Mouse (Mus musculus): ENCODE data around the gene Ptprt. TPM values are rescaled to one million over a fixed set of nuclear protein-coding genes. Genes with fewer than 3 reads are reported as not detected.

Gene Ptprt
- total and polyA plus RNA-seq, 3 experiments = not detected

- Histone ChIP-seq H3K9me3 (replicated peaks; ENCODE audit: insufficient read depth, low read length) (no peaks in the 10 kb centered on the region), H3K9ac (ENCODE audit: control insufficient read depth, low read depth, low read length, poor library complexity, severe bottlenecking) (no peak overlapping the region), H3K4me3 (ENCODE audit: control insufficient read depth in 1 of 2, insufficient read depth in 1 of 2, low read depth in 2 of 2, low read length in 2 of 2) (no peak overlapping the region), H3K79me2 (ENCODE audit: control insufficient read depth, insufficient read depth, low read length, poor library complexity) (no peaks in the 10 kb centered on the region), H3K4me1 (ENCODE audit: control insufficient read depth in 1 of 2, insufficient read depth in 2 of 2, low read length in 2 of 2) (no peaks in the 10 kb centered on the region), H3K27me3 (ENCODE audit: control insufficient read depth in 1 of 2, insufficient read depth in 2 of 2, low read length in 2 of 2) (no peaks in the 10 kb centered on the region), H3K27ac (ENCODE audit: control insufficient read depth, low read depth, low read length) (no peak overlapping the region), H3K36me3 (ENCODE audit: control insufficient read depth in 1 of 2, insufficient read depth in 2 of 2, low read length in 2 of 2) (no peaks in the 10 kb centered on the region)
- DNase-seq (ENCODE audit: low read depth, low spot score) = no peak
- no peak for TF ChIP-seq ZNF384 (IDR thresholded peaks at IDR 0.05; ENCODE audit: low read depth, low read length)
- no peak for TF ChIP-seq MYB (IDR thresholded peaks at IDR 0.05; ENCODE audit: low read depth, low read length)
- TF ChIP-seq GABPA (IDR thresholded peaks at IDR 0.05; ENCODE audit: low read depth, low read length) = no peak
- no peak for TF ChIP-seq RAD21 (IDR thresholded peaks at IDR 0.05; ENCODE audit: low read depth, low read length)
- no peak for TF ChIP-seq USF2 (IDR thresholded peaks at IDR 0.05; ENCODE audit: borderline replicate concordance in 1 of 2, insufficient read depth in 1 of 2, low read depth in 1 of 2, low read length in 2 of 2)
- TF ChIP-seq KAT2A (conservative IDR thresholded peaks at IDR 0.05; ENCODE audit: low read depth, low read length) = no peak
- no peak for TF ChIP-seq TBP (IDR thresholded peaks at IDR 0.05; ENCODE audit: low read depth, low read length)
- TF ChIP-seq NELFE (IDR thresholded peaks at IDR 0.05; ENCODE audit: low read depth, low read length) = no peak
- TF ChIP-seq TAL1 (IDR thresholded peaks at IDR 0.05; ENCODE audit: low read length) = no peak
- TF ChIP-seq UBTF (IDR thresholded peaks at IDR 0.05; ENCODE audit: borderline replicate concordance, insufficient read depth, low read depth, low read length) = no peak
- no peak for TF ChIP-seq CHD1 (IDR thresholded peaks at IDR 0.05; ENCODE audit: low read depth, low read length)
- no peak for TF ChIP-seq ZKSCAN1 (IDR thresholded peaks at IDR 0.05; ENCODE audit: low read depth, low read length)
- no peak for TF ChIP-seq MAZ (IDR thresholded peaks at IDR 0.05; ENCODE audit: low read depth, low read length)
- no peak for TF ChIP-seq BHLHE40 (IDR thresholded peaks at IDR 0.05; ENCODE audit: borderline replicate concordance, low read depth, low read length)
- TF ChIP-seq ZC3H11A (IDR thresholded peaks at IDR 0.05; ENCODE audit: low read depth, low read length) = no peak
- TF ChIP-seq MAFK (IDR thresholded peaks at IDR 0.05; ENCODE audit: borderline replicate concordance, low read depth, low read length) = no peak
- no peak for TF ChIP-seq MEF2A (IDR thresholded peaks at IDR 0.05; ENCODE audit: extremely low read depth, insufficient replicate concordance, low read depth, low read length, poor library complexity, severe bottlenecking)
- TF ChIP-seq POLR2AphosphoS5 (IDR thresholded peaks at IDR 0.05; ENCODE audit: borderline replicate concordance, low read depth, low read length) = no peak
Measured at GRCm38 (mm10) chr2:162418181-162418580, 242.8 kb downstream of the Ptprt start.

- no peak for DNase-seq (ENCODE audit: low read depth, low spot score)
- Histone ChIP-seq H3K4me3 (ENCODE audit: control insufficient read depth in 1 of 2, insufficient read depth in 1 of 2, low read depth in 2 of 2, low read length in 2 of 2) (no peak overlapping the region), H3K4me1 (ENCODE audit: control insufficient read depth in 1 of 2, insufficient read depth in 2 of 2, low read length in 2 of 2) (no peaks in the 10 kb centered on the region), H3K9me3 (replicated peaks; ENCODE audit: insufficient read depth, low read length) (no peaks in the 10 kb centered on the region), H3K27ac (ENCODE audit: control insufficient read depth, low read depth, low read length) (no peak overlapping the region), H3K79me2 (ENCODE audit: control insufficient read depth, insufficient read depth, low read length, poor library complexity) (no peaks in the 10 kb centered on the region), H3K36me3 (ENCODE audit: control insufficient read depth in 1 of 2, insufficient read depth in 2 of 2, low read length in 2 of 2) (no peaks in the 10 kb centered on the region), H3K27me3 (ENCODE audit: control insufficient read depth in 1 of 2, insufficient read depth in 2 of 2, low read length in 2 of 2) (no peaks in the 10 kb centered on the region), H3K9ac (ENCODE audit: control insufficient read depth, low read depth, low read length, poor library complexity, severe bottlenecking) (no peak overlapping the region)
- no peak for TF ChIP-seq NELFE (IDR thresholded peaks at IDR 0.05; ENCODE audit: low read depth, low read length)
- no peak for TF ChIP-seq ZC3H11A (IDR thresholded peaks at IDR 0.05; ENCODE audit: low read depth, low read length)
- TF ChIP-seq GABPA (IDR thresholded peaks at IDR 0.05; ENCODE audit: low read depth, low read length) = no peak
- TF ChIP-seq GATA1 (IDR thresholded peaks at IDR 0.05; ENCODE audit: low read depth, low read length) = no peak
- no peak for TF ChIP-seq EP300 (IDR thresholded peaks at IDR 0.05; ENCODE audit: low read depth in 1 of 2, low read length in 2 of 2)
- no peak for TF ChIP-seq USF1 (IDR thresholded peaks at IDR 0.05; ENCODE audit: low read depth, low read length)
- no peak for TF ChIP-seq POLR2AphosphoS5 (IDR thresholded peaks at IDR 0.05; ENCODE audit: borderline replicate concordance, low read depth, low read length)
- no peak for TF ChIP-seq MAZ (IDR thresholded peaks at IDR 0.05; ENCODE audit: low read depth, low read length)
- TF ChIP-seq TBP (IDR thresholded peaks at IDR 0.05; ENCODE audit: low read depth, low read length) = no peak
- no peak for TF ChIP-seq RAD21 (IDR thresholded peaks at IDR 0.05; ENCODE audit: low read depth, low read length)
- no peak for TF ChIP-seq HCFC1 (IDR thresholded peaks at IDR 0.05; ENCODE audit: low read depth, low read length)
- TF ChIP-seq POLR2AphosphoS2 (IDR thresholded peaks at IDR 0.05; ENCODE audit: low read length) = no peak
- TF ChIP-seq UBTF (IDR thresholded peaks at IDR 0.05; ENCODE audit: borderline replicate concordance, insufficient read depth, low read depth, low read length) = no peak
- TF ChIP-seq TAL1 (IDR thresholded peaks at IDR 0.05; ENCODE audit: low read length) = no peak
- no peak for TF ChIP-seq CHD2 (IDR thresholded peaks at IDR 0.05; ENCODE audit: low read length)
- TF ChIP-seq MAX (IDR thresholded peaks at IDR 0.05; ENCODE audit: low read length) = no peak
- no peak for TF ChIP-seq ZMIZ1 (IDR thresholded peaks at IDR 0.05; ENCODE audit: low read depth, low read length)
- no peak for TF ChIP-seq POLR2A (IDR thresholded peaks at IDR 0.05; ENCODE audit: control insufficient read depth in 1 of 2, insufficient read depth in 1 of 2, low read depth in 1 of 2, low read length in 2 of 2, poor library complexity in 1 of 2)
- no peak for TF ChIP-seq SIN3A (IDR thresholded peaks at IDR 0.05; ENCODE audit: low read length)
- no peak for TF ChIP-seq USF2 (IDR thresholded peaks at IDR 0.05; ENCODE audit: borderline replicate concordance in 1 of 2, insufficient read depth in 1 of 2, low read depth in 1 of 2, low read length in 2 of 2)
Measured at GRCm38 (mm10) chr2:162413073-162413812, 247.7 kb downstream of the Ptprt start.
